Mouse (Mus musculus): Measurements from ENCODE around the gene Itga4. TPM values are rescaled to one million over a fixed set of nuclear protein-coding genes. Genes with fewer than 3 reads are reported as not detected.
A peak's percentile ranks its signal among the peaks of the same experiment; 100 is the strongest.

Itga4 gene
- 3.1 TPM in 2 replicates for polyA plus RNA-seq (2015; fragmentation: Nextera tagmentation; extraction: Ambion mirVana)

GRCm38 (mm10) chr2:79255192-79256000 is at the start of gene Itga4:
Gene Itga4, plus strand, starts transcription at chr2:79255426.
- WGBS, result under 1% methylated on average over 41 of the region's 41 CpGs
- no peak within 1 kb of the TSS for H3K27ac ChIP-seq
- H3K4me3 ChIP-seq (replicated peaks), result peak within 1 kb of the TSS; percentile 51
- H3K36me3 ChIP-seq, result no peaks in the 10 kb centered on the region
- ATAC-seq, result peak; percentile 92
- peak within 1 kb of the TSS; percentile 66 for H3K9ac ChIP-seq (replicated peaks)
- no peaks in the 10 kb centered on the region for H3K9me3 ChIP-seq
- H3K4me2 ChIP-seq (replicated peaks), result peak within 1 kb of the TSS; percentile 79
- peaks cover 14% of the 10 kb centered on the region for H3K4me1 ChIP-seq (replicated peaks)
- 0 out of 2 replicates have a peak, but pooled peaks cover 6% of the 10 kb centered on the region for H3K27me3 ChIP-seq

- no peak for ATAC-seq
- Histone ChIP-seq H3K4me3 (replicated peaks) (no peak overlapping the region), H3K27me3 (no peaks in the 10 kb centered on the region), H3K9ac (replicated peaks) (no peak overlapping the region), H3K36me3 (no peaks in the 10 kb centered on the region), H3K27ac (no peak overlapping the region), H3K4me2 (replicated peaks) (no peak overlapping the region), H3K4me1 (replicated peaks) (no peaks in the 10 kb centered on the region), H3K9me3 (no peaks in the 10 kb centered on the region)
- 87% methylated on average over 4 of the region's 4 CpGs for WGBS
These were observed 49.0 kb upstream of the Itga4 start for GRCm38 (mm10) chr2:79206191-79206755.

GRCm38 (mm10) chr2:79214982-79215381 is 40.2 kb upstream of the Itga4 start:
- no peaks in the 10 kb centered on the region for H3K36me3 ChIP-seq
- H3K4me2 ChIP-seq (replicated peaks), result no peak overlapping the region
- no peaks in the 10 kb centered on the region for H3K9me3 ChIP-seq
- H3K9ac ChIP-seq (replicated peaks), result no peak overlapping the region
- no peaks in the 10 kb centered on the region for H3K4me1 ChIP-seq (replicated peaks)
- H3K27me3 ChIP-seq, result no peaks in the 10 kb centered on the region
- no peak overlapping the region for H3K27ac ChIP-seq
- H3K4me3 ChIP-seq (replicated peaks), result no peak overlapping the region
- no peak for ATAC-seq

GRCm38 (mm10) chr2:79215479-79215878 is 39.7 kb upstream of the Itga4 start:
- Histone ChIP-seq H3K4me1 (replicated peaks) (no peaks in the 10 kb centered on the region), H3K27me3 (no peaks in the 10 kb centered on the region), H3K36me3 (no peaks in the 10 kb centered on the region), H3K27ac (no peak overlapping the region), H3K4me2 (replicated peaks) (no peak overlapping the region), H3K9ac (replicated peaks) (no peak overlapping the region), H3K4me3 (replicated peaks) (no peak overlapping the region), H3K9me3 (no peaks in the 10 kb centered on the region)
- ATAC-seq, result no peak
- WGBS, result 73% methylated on average over 3 of the region's 3 CpGs

GRCm38 (mm10) chr2:79224714-79225426 is 30.4 kb upstream of the Itga4 start:
- no peaks in the 10 kb centered on the region for H3K9me3 ChIP-seq
- H3K27ac ChIP-seq, result no peak overlapping the region
- no peaks in the 10 kb centered on the region for H3K4me1 ChIP-seq (replicated peaks)
- H3K9ac ChIP-seq (replicated peaks), result no peak overlapping the region
- ATAC-seq, result no peak
- no peaks in the 10 kb centered on the region for H3K27me3 ChIP-seq
- no peak overlapping the region for H3K4me2 ChIP-seq (replicated peaks)
- H3K36me3 ChIP-seq, result no peaks in the 10 kb centered on the region
- 82% methylated on average over 3 of the region's 3 CpGs for WGBS
- no peak overlapping the region for H3K4me3 ChIP-seq (replicated peaks)

GRCm38 (mm10) chr2:79227805-79228241 is 27.4 kb upstream of the Itga4 start:
- Histone ChIP-seq H3K27ac (no peak overlapping the region), H3K9ac (replicated peaks) (no peak overlapping the region), H3K4me1 (replicated peaks) (no peaks in the 10 kb centered on the region), H3K4me3 (replicated peaks) (no peak overlapping the region), H3K4me2 (replicated peaks) (no peak overlapping the region), H3K36me3 (no peaks in the 10 kb centered on the region), H3K9me3 (no peaks in the 10 kb centered on the region), H3K27me3 (no peaks in the 10 kb centered on the region)
- 86% methylated on average over 4 of the region's 4 CpGs for WGBS
- no peak for ATAC-seq

- H3K27ac ChIP-seq, result no peak overlapping the region
These were observed 23.9 kb upstream of the Itga4 start for GRCm38 (mm10) chr2:79231056-79231949.

GRCm38 (mm10) chr2:79235767-79236487 is 19.3 kb upstream of the Itga4 start:
- WGBS, result 91% methylated on average over 8 of the region's 8 CpGs
- Histone ChIP-seq H3K27me3 (no peaks in the 10 kb centered on the region), H3K4me1 (replicated peaks) (no peaks in the 10 kb centered on the region), H3K9ac (replicated peaks) (no peak overlapping the region), H3K36me3 (no peaks in the 10 kb centered on the region), H3K4me2 (replicated peaks) (no peak overlapping the region), H3K9me3 (no peaks in the 10 kb centered on the region), H3K4me3 (replicated peaks) (no peak overlapping the region), H3K27ac (no peak overlapping the region)
- ATAC-seq, result no peak

More at GRCm38 (mm10) chr2:79231056-79231949, 23.9 kb upstream of the Itga4 start:
- Histone ChIP-seq H3K9ac (replicated peaks) (no peak overlapping the region), H3K27me3 (no peaks in the 10 kb centered on the region), H3K36me3 (no peaks in the 10 kb centered on the region), H3K4me1 (replicated peaks) (no peaks in the 10 kb centered on the region), H3K4me3 (replicated peaks) (no peak overlapping the region), H3K4me2 (replicated peaks) (no peak overlapping the region), H3K9me3 (no peaks in the 10 kb centered on the region)
- ATAC-seq, result no peak
- WGBS, result 85% methylated on average over 4 of the region's 4 CpGs

- no peak for ATAC-seq
- no peak overlapping the region for H3K27ac ChIP-seq
- no peaks in the 10 kb centered on the region for H3K27me3 ChIP-seq
These were observed 18.0 kb upstream of the Itga4 start for GRCm38 (mm10) chr2:79237216-79237615.

GRCm38 (mm10) chr2:79244276-79244675 is 10.9 kb upstream of the Itga4 start:
- Histone ChIP-seq H3K9me3 (no peaks in the 10 kb centered on the region), H3K4me3 (replicated peaks) (no peak overlapping the region), H3K4me2 (replicated peaks) (no peak overlapping the region), H3K9ac (replicated peaks) (no peak overlapping the region), H3K4me1 (replicated peaks) (peaks cover 17% of the 10 kb centered on the region), H3K27ac (no peak overlapping the region), H3K36me3 (no peaks in the 10 kb centered on the region), H3K27me3 (peaks cover 4% of the 10 kb centered on the region; the same call in 1 of the 2 replicates)
- ATAC-seq, result no peak
- 88% methylated on average over 5 of the region's 5 CpGs for WGBS

More at GRCm38 (mm10) chr2:79237216-79237615, 18.0 kb upstream of the Itga4 start:
- Histone ChIP-seq H3K36me3 (no peaks in the 10 kb centered on the region), H3K9ac (replicated peaks) (no peak overlapping the region), H3K9me3 (no peaks in the 10 kb centered on the region), H3K4me3 (replicated peaks) (no peak overlapping the region), H3K4me2 (replicated peaks) (no peak overlapping the region), H3K4me1 (replicated peaks) (peaks cover 10% of the 10 kb centered on the region)
- WGBS, result 73% methylated on average over 6 of the region's 6 CpGs

- Histone ChIP-seq H3K4me3 (replicated peaks) (no peak overlapping the region), H3K9ac (replicated peaks) (no peak overlapping the region), H3K27ac (no peak overlapping the region), H3K9me3 (no peaks in the 10 kb centered on the region), H3K27me3 (peaks cover 4% of the 10 kb centered on the region; the same call in 1 of the 2 replicates), H3K4me1 (replicated peaks) (peaks cover 17% of the 10 kb centered on the region), H3K36me3 (no peaks in the 10 kb centered on the region), H3K4me2 (replicated peaks) (no peak overlapping the region)
- no peak for ATAC-seq
- WGBS, result 100% methylated on average over 1 of the region's 1 CpGs
These were observed 10.5 kb upstream of the Itga4 start for GRCm38 (mm10) chr2:79244743-79245142.

All from midbrain, embryonic 13.5 days (tissue).